20 mouse cellular contexts compared by ENCODE assay signal in the genomic region with DNA sequence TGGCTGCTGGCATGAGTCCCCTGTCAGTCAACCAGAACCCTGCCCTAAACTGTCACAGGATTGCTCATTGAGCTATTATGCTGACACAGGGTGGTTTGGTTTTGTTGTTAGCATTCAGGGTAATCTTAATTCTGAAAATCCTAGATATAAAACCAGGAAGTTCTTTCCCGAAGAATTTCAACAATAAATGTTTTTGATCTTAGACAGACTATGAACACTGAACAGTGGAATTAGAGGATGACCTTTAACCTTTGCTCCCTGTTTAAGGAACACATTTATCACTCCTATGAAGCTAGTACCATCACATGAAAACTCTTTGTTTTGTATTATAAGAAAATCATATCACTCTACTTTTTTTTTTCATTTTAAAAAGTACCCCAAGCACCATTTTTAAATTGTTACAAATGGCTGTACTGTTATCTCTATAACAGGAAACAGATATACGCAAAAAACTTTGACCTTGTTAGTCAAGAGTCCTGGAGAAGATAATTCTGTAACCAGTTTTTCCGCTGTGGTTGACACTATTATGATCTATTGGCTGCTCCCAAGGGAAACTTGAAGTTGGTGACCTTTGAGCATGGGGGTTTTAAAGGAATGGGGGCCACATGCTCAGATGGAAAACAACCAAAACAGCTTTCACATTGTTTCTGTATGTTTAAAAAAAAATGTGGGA.
A peak's percentile ranks its signal among the peaks of the same experiment; 100 is the strongest.
DNase-seq lines count a peak whose midpoint lies in the region; ATAC-seq and TF ChIP-seq lines count a peak whose summit lies in the region.
"Had no signal": no experiment of that assay in that cellular context is flagged by ENCODE, and none has a peak within 500 bp of the region (broad histone marks: within the 10 kb centered on the region; RNA-seq: fewer than 3 reads in every experiment).

No protein-coding gene starts in this region.

- no peak overlapping the region for H3K4me3 ChIP-seq in midbrain, embryonic 11.5 days (ENCODE audit: low read depth, low read length)
- H3K4me3 ChIP-seq in midbrain, embryonic 13.5 days (replicated peaks) = no peak overlapping the region
- no peak overlapping the region for H3K4me3 ChIP-seq in brown adipose tissue, adult 24 weeks (ENCODE audit: insufficient read depth, low read depth, low read length)
- no peak overlapping the region for H3K4me3 ChIP-seq in intestine, embryonic 16.5 days (ENCODE audit: low read length)
- H3K4me3 ChIP-seq in stomach, postnatal 0 days (ENCODE audit: low read depth, low read length) = no peak overlapping the region
- H3K4me3 ChIP-seq: embryonic facial prominence, embryonic 13.5 days; forebrain, embryonic 12.5 days; heart, embryonic 10.5 days; hindbrain, embryonic 13.5 days had no signal

- no peak for ATAC-seq in midbrain, embryonic 11.5 days (ENCODE audit: low FRiP score)
- ATAC-seq in midbrain, embryonic 13.5 days = no peak
- ATAC-seq in intestine, embryonic 16.5 days = peak; percentile 79
- 0 out of 2 replicates have a peak, but pooled peaks have one; percentile 31 for ATAC-seq in stomach, postnatal 0 days (ENCODE audit: low FRiP score, low TSS enrichment)
- ATAC-seq: CD4-positive, CD25-positive, alpha-beta regulatory T cell, adult 4 months; forebrain, embryonic 16.5 days; hindbrain, postnatal 0 days had no signal

- TF ChIP-seq CTCF in stomach, postnatal 0 days (IDR thresholded peaks at IDR 0.05; ENCODE audit: low read depth) = no peak

- DNase-seq in midbrain, embryonic 11.5 days (ENCODE audit: low spot score, missing footprints) = peak; percentile 70
- DNase-seq in stomach, postnatal 0 days (ENCODE audit: low spot score) = no peak
- DNase-seq in cerebellum, postnatal 10 days = no peak
- no peak for DNase-seq in gastrocnemius, adult 8-10 months (ENCODE audit: low spot score in 2 of 2)
- DNase-seq: B cell, adult 2 months; cerebellum, adult 11-12 months; cerebellum, adult 9-11 months; gastrocnemius, postnatal 25 days; heart, postnatal 10 days had no signal

- no peak overlapping the region for H3K9ac ChIP-seq in midbrain, embryonic 11.5 days (ENCODE audit: low read length)
- H3K9ac ChIP-seq in midbrain, embryonic 13.5 days (replicated peaks) = no peak overlapping the region
- no peak overlapping the region for H3K9ac ChIP-seq in intestine, embryonic 16.5 days (ENCODE audit: low read depth, low read length)
- H3K9ac ChIP-seq in stomach, postnatal 0 days (ENCODE audit: low read length) = no peak overlapping the region
- H3K9ac ChIP-seq: embryonic facial prominence, embryonic 13.5 days; forebrain, embryonic 12.5 days; hindbrain, embryonic 13.5 days had no signal

- H3K4me2 ChIP-seq in midbrain, embryonic 11.5 days = no peak overlapping the region
- no peak overlapping the region for H3K4me2 ChIP-seq in midbrain, embryonic 13.5 days (replicated peaks)
- H3K4me2 ChIP-seq in intestine, embryonic 16.5 days (ENCODE audit: low read depth, low read length) = no peak overlapping the region
- H3K4me2 ChIP-seq in stomach, postnatal 0 days (replicated peaks; ENCODE audit: low read depth) = no peak overlapping the region
- H3K4me2 ChIP-seq: embryonic facial prominence, embryonic 13.5 days; forebrain, embryonic 12.5 days; hindbrain, embryonic 13.5 days had no signal

- no peaks in the 10 kb centered on the region for H3K36me3 ChIP-seq in midbrain, embryonic 11.5 days (ENCODE audit: control insufficient read depth, insufficient read depth, low read length)
- H3K36me3 ChIP-seq in midbrain, embryonic 13.5 days = no peaks in the 10 kb centered on the region
- H3K36me3 ChIP-seq in intestine, embryonic 16.5 days (ENCODE audit: control insufficient read depth, insufficient read depth, low read length) = no peaks in the 10 kb centered on the region
- peaks cover 6% of the 10 kb centered on the region; the same call in 1 of the 2 replicates for H3K36me3 ChIP-seq in stomach, postnatal 0 days (ENCODE audit: control insufficient read depth, insufficient read depth, low read length)
- H3K36me3 ChIP-seq: forebrain, embryonic 12.5 days; G1E had no signal

- no peak for TF ChIP-seq EP300 in stomach, postnatal 0 days (optimal IDR thresholded peaks at IDR 0.05)

- H3K4me1 ChIP-seq in midbrain, embryonic 11.5 days (ENCODE audit: control insufficient read depth, insufficient read depth, low read length) = no peaks in the 10 kb centered on the region
- no peaks in the 10 kb centered on the region for H3K4me1 ChIP-seq in midbrain, embryonic 13.5 days (replicated peaks)
- no peaks in the 10 kb centered on the region for H3K4me1 ChIP-seq in brown adipose tissue, adult 24 weeks (ENCODE audit: control insufficient read depth, insufficient read depth, insufficient read length, low read length)
- H3K4me1 ChIP-seq in intestine, embryonic 16.5 days (ENCODE audit: control insufficient read depth, insufficient read depth, low read length) = peaks cover 5% of the 10 kb centered on the region; the same call in 1 of the 2 replicates
- H3K4me1 ChIP-seq in stomach, postnatal 0 days (replicated peaks; ENCODE audit: control insufficient read depth, insufficient read depth) = no peaks in the 10 kb centered on the region
- H3K4me1 ChIP-seq: embryonic facial prominence, embryonic 13.5 days; forebrain, embryonic 12.5 days; hindbrain, embryonic 13.5 days had no signal

- no peaks in the 10 kb centered on the region for H3K27me3 ChIP-seq in midbrain, embryonic 11.5 days (ENCODE audit: control insufficient read depth, insufficient read depth, low read length)
- H3K27me3 ChIP-seq in midbrain, embryonic 13.5 days = no peaks in the 10 kb centered on the region
- no peaks in the 10 kb centered on the region for H3K27me3 ChIP-seq in intestine, embryonic 16.5 days (replicated peaks; ENCODE audit: control insufficient read depth, insufficient read depth, low read length)
- no peaks in the 10 kb centered on the region for H3K27me3 ChIP-seq in stomach, postnatal 0 days (ENCODE audit: control insufficient read depth, insufficient read depth, low read length)
- H3K27me3 ChIP-seq: embryonic facial prominence, embryonic 13.5 days; forebrain, embryonic 12.5 days; hindbrain, embryonic 13.5 days had no signal

- WGBS in midbrain, embryonic 11.5 days = 87% methylated on average over 3 of the region's 3 CpGs
- 85% methylated on average over 3 of the region's 3 CpGs for WGBS in midbrain, embryonic 13.5 days
- 40% methylated on average over 3 of the region's 3 CpGs for WGBS in intestine, embryonic 16.5 days
- 61% methylated on average over 3 of the region's 3 CpGs for WGBS in stomach, postnatal 0 days

- H3K9me3 ChIP-seq in midbrain, embryonic 11.5 days (ENCODE audit: control insufficient read depth, low read length) = no peaks in the 10 kb centered on the region
- no peaks in the 10 kb centered on the region for H3K9me3 ChIP-seq in midbrain, embryonic 13.5 days
- H3K9me3 ChIP-seq in intestine, embryonic 16.5 days (ENCODE audit: control insufficient read depth, low read length) = no peaks in the 10 kb centered on the region
- H3K9me3 ChIP-seq in stomach, postnatal 0 days (ENCODE audit: control insufficient read depth, low read length) = no peaks in the 10 kb centered on the region
- H3K9me3 ChIP-seq: embryonic facial prominence, embryonic 13.5 days; forebrain, embryonic 12.5 days; heart, embryonic 10.5 days; hindbrain, embryonic 13.5 days had no signal

- H3K27ac ChIP-seq in midbrain, embryonic 11.5 days (ENCODE audit: low read depth, low read length) = no peak overlapping the region
- no peak overlapping the region for H3K27ac ChIP-seq in midbrain, embryonic 13.5 days
- H3K27ac ChIP-seq in brown adipose tissue, adult 24 weeks (replicated peaks; ENCODE audit: low read depth, low read length) = peak overlapping the region; percentile 18; the same call in 1 of the 2 replicates
- H3K27ac ChIP-seq in intestine, embryonic 16.5 days (ENCODE audit: low read length) = peak overlapping the region; percentile 75; the same call in 1 of the 2 replicates
- no peak overlapping the region for H3K27ac ChIP-seq in stomach, postnatal 0 days (replicated peaks)
- H3K27ac ChIP-seq: embryonic facial prominence, embryonic 13.5 days; forebrain, embryonic 12.5 days; heart, embryonic 10.5 days; hindbrain, embryonic 13.5 days; hindbrain, postnatal 0 days had no signal

Comparison
In these comparisons a context has a peak if more than half of its experiments do, and no peak if none do; other contexts are left out.
1. ATAC-seq: peak in intestine, embryonic 16.5 days (single experiment) and stomach, postnatal 0 days (single experiment); none in midbrain, embryonic 11.5 days (single experiment) and midbrain, embryonic 13.5 days (single experiment).
2. H3K27ac ChIP-seq: peak in brown adipose tissue, adult 24 weeks (single experiment) and intestine, embryonic 16.5 days (single experiment); none in midbrain, embryonic 11.5 days (single experiment), midbrain, embryonic 13.5 days (single experiment) and stomach, postnatal 0 days (single experiment).